Mouse (Mus musculus): ENCODE measurements at regions not wholly inside any gene's neighbourhood (a gene's known extent, or its start where the extent isn't known, plus 50 kb on each side); places are given as distances from the start of the nearest gene placed in this dataset.

DNA sequence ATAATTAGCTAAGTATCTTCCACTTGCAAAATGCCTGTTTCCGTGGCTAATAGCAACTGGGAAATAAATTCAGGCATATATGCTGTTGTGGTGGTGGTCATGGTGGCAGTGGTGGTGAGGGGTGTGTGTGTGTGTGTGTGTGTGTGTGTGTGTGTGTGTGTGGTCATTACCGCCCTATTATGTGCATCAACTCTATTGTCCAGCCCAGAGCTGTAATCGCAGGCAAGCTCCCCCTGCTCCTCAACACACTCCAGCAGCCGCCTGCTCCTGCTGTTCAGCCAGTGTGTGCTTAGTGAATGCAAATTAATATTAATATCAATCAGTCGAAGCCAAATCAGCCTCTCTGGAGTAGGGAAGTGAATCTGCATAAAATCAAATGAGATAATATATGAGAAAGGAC, 152.9 kb upstream of the Zic3 start:
- no peak overlapping the region for H3K9ac ChIP-seq (replicated peaks)
- DNase-seq (no peak), ATAC-seq (no peak)
- no peaks in the 10 kb centered on the region for H3K36me3 ChIP-seq (replicated peaks; ENCODE audit: insufficient read depth, low read length)
- H3K4me3 ChIP-seq (ENCODE audit: low read depth, low read length) = no peak overlapping the region
- no peak for TF ChIP-seq CTCF (IDR thresholded peaks at IDR 0.05; ENCODE audit: low read depth)
- H3K27ac ChIP-seq (ENCODE audit: low read depth) = no peak overlapping the region
- no peak overlapping the region for H3K4me2 ChIP-seq (ENCODE audit: low read depth, low read length)
- 86% methylated on average over 5 of the region's 5 CpGs for WGBS (ENCODE audit: insufficient replicate concordance)
- no peaks in the 10 kb centered on the region for H3K27me3 ChIP-seq (ENCODE audit: insufficient read depth, low read length)
- no peaks in the 10 kb centered on the region for H3K4me1 ChIP-seq (ENCODE audit: insufficient read depth)
- no peaks in the 10 kb centered on the region for H3K9me3 ChIP-seq (ENCODE audit: low read length)

DNA sequence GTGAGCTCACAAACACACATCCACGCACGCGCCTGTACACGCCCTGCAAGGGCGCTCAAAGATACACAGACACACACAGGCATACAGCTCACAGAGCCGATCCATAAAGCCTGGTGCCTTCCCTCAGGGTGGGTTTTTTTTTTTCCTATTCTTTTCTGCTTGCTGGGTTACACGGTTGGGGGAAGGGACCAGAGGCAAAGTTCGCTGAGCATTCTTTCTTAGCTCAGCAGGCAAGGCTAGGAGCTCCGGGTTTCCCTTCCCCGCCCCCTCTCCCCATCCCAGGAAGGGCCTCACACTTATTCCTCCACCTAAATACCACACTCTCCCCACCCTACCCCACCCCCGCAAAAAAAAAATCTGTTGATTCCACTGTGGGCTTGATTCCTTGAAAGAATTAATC, 105.8 kb upstream of the Zic3 start:
- Histone ChIP-seq H3K4me2 (ENCODE audit: low read depth, low read length) (no peak overlapping the region), H3K9ac (replicated peaks) (no peak overlapping the region), H3K4me3 (ENCODE audit: low read depth, low read length) (no peak overlapping the region), H3K27me3 (ENCODE audit: insufficient read depth, low read length) (peaks cover 51% of the 10 kb centered on the region), H3K27ac (ENCODE audit: low read depth) (no peak overlapping the region), H3K9me3 (ENCODE audit: low read length) (no peaks in the 10 kb centered on the region), H3K36me3 (replicated peaks; ENCODE audit: insufficient read depth, low read length) (no peaks in the 10 kb centered on the region), H3K4me1 (ENCODE audit: insufficient read depth) (no peaks in the 10 kb centered on the region)
- TF ChIP-seq EP300 (IDR thresholded peaks at IDR 0.05; ENCODE audit: low read depth) = no peak
- no peak for TF ChIP-seq CTCF (IDR thresholded peaks at IDR 0.05; ENCODE audit: low read depth)
- no peak for DNase-seq
- 33% methylated on average over 10 of the region's 11 CpGs for WGBS (ENCODE audit: insufficient replicate concordance)
- ATAC-seq = no peak

DNA sequence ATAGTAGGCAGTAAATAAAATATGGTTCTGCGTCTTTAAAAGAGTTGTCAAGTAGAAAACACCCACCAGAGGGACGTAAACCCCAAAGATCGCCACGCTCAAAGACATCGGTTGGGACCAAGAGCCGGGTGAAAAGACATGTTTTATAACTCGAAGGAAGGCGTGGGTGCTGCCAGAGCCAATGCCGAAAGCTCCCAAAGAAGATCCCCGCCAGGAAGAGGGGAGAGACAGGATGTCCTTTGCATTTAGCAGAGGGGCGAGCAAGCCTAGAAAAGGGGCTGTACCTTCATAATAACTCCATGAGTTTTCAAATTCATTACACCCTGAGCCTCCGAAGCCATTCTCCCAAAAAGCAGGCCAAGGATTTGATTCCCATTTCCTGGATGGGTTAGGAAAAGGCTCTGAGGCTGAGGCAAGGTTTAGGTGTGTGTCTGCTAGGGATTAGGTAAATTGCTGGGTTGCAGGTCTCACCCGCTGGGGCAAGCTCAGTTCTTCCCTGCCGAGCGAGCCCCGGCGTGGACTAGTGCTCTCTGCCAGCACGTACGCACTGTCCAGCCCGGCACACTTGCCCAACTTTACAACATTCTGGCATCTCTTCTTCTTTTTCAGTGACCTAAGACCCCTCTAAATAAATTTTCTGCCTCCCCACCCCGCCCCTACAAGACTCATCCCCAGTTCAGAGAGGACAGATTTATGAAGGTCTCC, 104.9 kb upstream of the Zic3 start:
- H3K4me3 ChIP-seq (ENCODE audit: low read depth, low read length) = no peak overlapping the region
- WGBS (ENCODE audit: insufficient replicate concordance) = 14% methylated on average over 21 of the region's 21 CpGs
- H3K27ac ChIP-seq (ENCODE audit: low read depth) = no peak overlapping the region
- H3K27me3 ChIP-seq (ENCODE audit: insufficient read depth, low read length) = peaks cover 56% of the 10 kb centered on the region
- DNase-seq = no peak
- TF ChIP-seq EP300 (IDR thresholded peaks at IDR 0.05; ENCODE audit: low read depth) = no peak
- TF ChIP-seq CTCF (IDR thresholded peaks at IDR 0.05; ENCODE audit: low read depth) = no peak
- ATAC-seq = no peak
- H3K9me3 ChIP-seq (ENCODE audit: low read length) = no peaks in the 10 kb centered on the region
- H3K4me1 ChIP-seq (ENCODE audit: insufficient read depth) = no peaks in the 10 kb centered on the region
- H3K9ac ChIP-seq (replicated peaks) = no peak overlapping the region
- H3K4me2 ChIP-seq (ENCODE audit: low read depth, low read length) = no peak overlapping the region
- H3K36me3 ChIP-seq (replicated peaks; ENCODE audit: insufficient read depth, low read length) = no peaks in the 10 kb centered on the region

DNA sequence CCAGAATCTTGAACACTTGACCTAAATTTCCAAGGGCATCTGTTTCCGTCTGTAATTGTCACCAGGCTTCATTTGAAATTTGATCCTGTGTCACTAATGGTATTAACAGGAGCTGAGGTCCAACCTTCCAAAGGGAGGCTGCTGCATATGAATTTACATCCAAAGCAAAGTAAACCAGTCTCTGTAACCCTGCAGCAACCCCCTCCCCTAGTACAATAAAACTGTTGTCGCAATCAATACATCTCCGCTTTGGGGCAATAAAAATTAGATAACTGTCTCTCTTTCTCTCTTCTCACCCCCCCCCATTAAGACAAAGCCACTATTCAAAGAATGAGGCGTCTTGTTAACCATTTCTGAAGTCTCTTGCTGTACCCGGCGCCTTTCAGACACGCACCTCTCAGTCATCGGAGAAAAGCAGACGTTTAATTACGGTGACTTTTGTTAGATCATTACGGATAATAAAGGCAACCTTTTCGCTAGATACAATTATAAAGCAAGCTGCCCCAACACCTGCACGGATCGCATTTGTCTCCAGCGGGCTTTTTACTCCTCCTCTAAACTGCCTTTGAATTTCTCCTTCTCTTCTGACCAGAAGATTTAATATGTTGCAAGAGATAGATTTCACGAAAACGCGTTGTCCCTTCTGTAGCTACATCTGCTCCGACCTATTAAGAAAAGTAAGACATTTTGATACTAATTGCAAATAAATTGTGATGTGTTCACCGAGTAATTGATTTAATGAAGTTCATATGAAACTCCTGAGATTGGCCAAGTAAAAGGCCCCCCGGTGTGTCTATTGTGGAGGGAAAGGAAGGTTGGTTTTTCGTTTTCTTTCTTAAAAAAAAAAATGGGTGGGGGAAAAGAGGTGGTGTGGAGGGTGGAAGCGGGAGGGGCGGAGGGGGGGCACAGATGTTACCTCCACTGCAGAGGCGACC, 104.1 kb upstream of the Zic3 start:
- Histone ChIP-seq H3K4me1 (ENCODE audit: insufficient read depth) (no peaks in the 10 kb centered on the region), H3K9me3 (ENCODE audit: low read length) (no peaks in the 10 kb centered on the region), H3K4me3 (ENCODE audit: low read depth, low read length) (no peak overlapping the region), H3K36me3 (replicated peaks; ENCODE audit: insufficient read depth, low read length) (no peaks in the 10 kb centered on the region), H3K9ac (replicated peaks) (no peak overlapping the region), H3K27ac (ENCODE audit: low read depth) (no peak overlapping the region), H3K27me3 (ENCODE audit: insufficient read depth, low read length) (peaks cover 59% of the 10 kb centered on the region), H3K4me2 (ENCODE audit: low read depth, low read length) (no peak overlapping the region)
- no peak for ATAC-seq
- TF ChIP-seq CTCF (IDR thresholded peaks at IDR 0.05; ENCODE audit: low read depth) (no peak), EP300 (IDR thresholded peaks at IDR 0.05; ENCODE audit: low read depth) (no peak)
- 20% methylated on average over 25 of the region's 25 CpGs for WGBS (ENCODE audit: insufficient replicate concordance)
- no peak for DNase-seq

DNA sequence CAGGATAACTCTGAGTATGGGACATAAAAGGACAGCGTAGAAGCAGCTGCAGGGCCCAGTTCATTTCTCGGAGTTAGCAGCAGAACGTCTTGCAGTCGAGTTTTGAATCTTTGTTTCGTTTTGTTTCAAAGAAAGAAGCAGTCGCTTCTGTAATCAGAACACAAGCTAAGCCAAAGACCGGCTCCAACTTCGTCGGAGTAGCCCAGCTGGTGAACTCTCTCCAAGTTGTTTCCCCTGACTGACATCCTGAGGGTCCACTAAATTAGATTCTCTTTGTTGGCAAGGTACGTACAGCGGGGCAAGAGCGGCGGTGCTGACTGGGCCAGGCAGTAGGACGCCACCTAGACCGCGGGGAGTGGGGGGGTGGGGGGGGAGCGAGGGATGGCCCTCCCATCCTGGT, 102.6 kb upstream of the Zic3 start:
- Histone ChIP-seq H3K9ac (replicated peaks) (no peak overlapping the region), H3K27ac (ENCODE audit: low read depth) (no peak overlapping the region), H3K27me3 (ENCODE audit: insufficient read depth, low read length) (peaks cover 59% of the 10 kb centered on the region), H3K4me2 (ENCODE audit: low read depth, low read length) (peak overlapping the region; percentile 58), H3K4me3 (ENCODE audit: low read depth, low read length) (peak overlapping the region; percentile 27), H3K36me3 (replicated peaks; ENCODE audit: insufficient read depth, low read length) (no peaks in the 10 kb centered on the region), H3K4me1 (ENCODE audit: insufficient read depth) (no peaks in the 10 kb centered on the region), H3K9me3 (ENCODE audit: low read length) (no peaks in the 10 kb centered on the region)
- ATAC-seq (no peak), DNase-seq (no peak)
- WGBS (ENCODE audit: insufficient replicate concordance) = 14% methylated on average over 17 of the region's 17 CpGs
- TF ChIP-seq CTCF (IDR thresholded peaks at IDR 0.05; ENCODE audit: low read depth) (no peak), EP300 (IDR thresholded peaks at IDR 0.05; ENCODE audit: low read depth) (no peak)

DNA sequence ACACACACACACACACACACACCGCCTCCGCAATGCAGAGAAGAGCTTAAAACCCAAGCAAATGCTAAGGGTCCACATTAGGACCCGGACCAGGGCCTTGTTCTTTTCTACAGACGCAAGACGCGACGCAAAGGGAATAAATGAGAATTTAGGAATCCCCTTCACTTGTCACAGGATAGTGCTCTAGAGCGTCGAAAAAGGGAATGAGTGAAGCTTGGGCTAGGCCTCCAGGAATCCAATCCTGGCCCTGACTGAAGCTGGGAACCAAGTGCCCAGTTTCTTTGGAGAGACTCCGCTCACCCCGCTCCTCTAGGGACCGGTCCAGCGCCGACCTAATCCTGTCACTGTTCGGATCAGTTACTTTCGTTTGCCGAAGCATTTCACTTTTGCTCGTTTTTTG, 102.1 kb upstream of the Zic3 start:
- H3K4me3 ChIP-seq (ENCODE audit: low read depth, low read length) = peak overlapping the region; percentile 27
- H3K36me3 ChIP-seq (replicated peaks; ENCODE audit: insufficient read depth, low read length) = no peaks in the 10 kb centered on the region
- 19% methylated on average over 18 of the region's 18 CpGs for WGBS (ENCODE audit: insufficient replicate concordance)
- no peak for TF ChIP-seq EP300 (IDR thresholded peaks at IDR 0.05; ENCODE audit: low read depth)
- no peak for TF ChIP-seq CTCF (IDR thresholded peaks at IDR 0.05; ENCODE audit: low read depth)
- no peak for DNase-seq
- peaks cover 59% of the 10 kb centered on the region for H3K27me3 ChIP-seq (ENCODE audit: insufficient read depth, low read length)
- no peak overlapping the region for H3K27ac ChIP-seq (ENCODE audit: low read depth)
- no peak overlapping the region for H3K9ac ChIP-seq (replicated peaks)
- peak overlapping the region; percentile 58 for H3K4me2 ChIP-seq (ENCODE audit: low read depth, low read length)
- ATAC-seq = no peak
- no peaks in the 10 kb centered on the region for H3K9me3 ChIP-seq (ENCODE audit: low read length)
- no peaks in the 10 kb centered on the region for H3K4me1 ChIP-seq (ENCODE audit: insufficient read depth)
